Mouse (Mus musculus) intestine, embryonic 14.5 days (tissue): ENCODE results near the gene Mbnl1. TPM values are rescaled to one million over a fixed set of nuclear protein-coding genes. Genes with fewer than 3 reads are reported as not detected.
"Not testable (repeated sequence)": the region's sequence is repeated elsewhere in the genome, so short reads cannot be mapped to it uniquely, and the experiment has no call there.

Experiments used
- ATAC-seq: fragments of 200-750 bp; cut with Nextera tagmentation; replicated peaks from 2 replicates; pipeline ENCODE4 v1.8.0; 2017; ENCODE audit warnings: low read depth, moderate number of reproducible peaks, moderate TSS enrichment, moderate library complexity; ENCODE audit not compliant: low FRiP score, low TSS enrichment
- DNase-seq: peaks from one replicate; pipeline ENCODE4 v3.0.0-alpha.2; 2018; ENCODE audit warnings: low spot score
- H3K27ac ChIP-seq: fragments of 300-500 bp; sonication (generic); 2 replicates; pipeline ENCODE4 v1.5.1; 2014; ENCODE audit warnings: low read depth, mild to moderate bottlenecking, control low read depth
- H3K27me3 ChIP-seq: fragments of 300-500 bp; sonication (generic); replicated peaks from 2 replicates; pipeline ENCODE4 v1.6.1; 2014; ENCODE audit warnings: low read length, control low read depth; ENCODE audit not compliant: control insufficient read depth, insufficient read depth
- H3K36me3 ChIP-seq: fragments of 300-500 bp; sonication (generic); 2 replicates; pipeline ENCODE4 v1.6.1; 2014; ENCODE audit warnings: low read length, control low read depth; ENCODE audit not compliant: control insufficient read depth, insufficient read depth
- H3K4me1 ChIP-seq: fragments of 300-500 bp; sonication (generic); replicated peaks from 2 replicates; pipeline ENCODE4 v1.6.1; 2014; ENCODE audit warnings: low read length, control low read depth, mixed read lengths; ENCODE audit not compliant: control insufficient read depth, insufficient read depth
- H3K4me2 ChIP-seq: fragments of 300-500 bp; sonication (generic); 2 replicates; pipeline ENCODE4 v1.6.1; 2014; ENCODE audit warnings: low read length
- H3K4me3 ChIP-seq: fragments of 300-500 bp; sonication (generic); 2 replicates; pipeline ENCODE4 v1.5.1; 2014; ENCODE audit warnings: low read depth, low read length, control low read depth, mixed read lengths
- H3K9ac ChIP-seq: fragments of 300-500 bp; sonication (generic); 2 replicates; pipeline ENCODE4 v1.6.1; 2014; ENCODE audit warnings: mild to moderate bottlenecking, low read length
- H3K9me3 ChIP-seq: fragments of 300-500 bp; sonication (generic); 2 replicates; pipeline ENCODE4 v1.6.1; 2016; ENCODE audit warnings: low read length, control low read depth; ENCODE audit not compliant: control insufficient read depth
- WGBS: fragments of 180-500 bp; shearing (Covaris S2); extraction: QIAGEN DNeasy Blood & Tissue Kit; methylation state at CpG from one replicate; pipeline ENCODE4 v1.1.7; 2014; 5-methylcytosine and 5-hydroxymethylcytosine counted together
- polyA plus RNA-seq: library from polyadenylated mRNA; unstranded; fragments of >200 nt; fragmentation: Nextera tagmentation; extraction: Ambion mirVana; gene quantifications from 2 replicates; pipeline ENCODE4 v1.2.1, GENCODE M21; 2014

Gene Mbnl1
- polyA plus RNA-seq: 135 and 141 TPM in 2 replicates

- no peaks in the 10 kb centered on the region for H3K27me3 ChIP-seq
- no peak within 1 kb of the TSS for H3K4me3 ChIP-seq
- no peak within 1 kb of the TSS for H3K27ac ChIP-seq
- no peak within 1 kb of the TSS for H3K9ac ChIP-seq
- 44% methylated on average over 5 of the region's 5 CpGs for WGBS
- no peak for DNase-seq
- no peak for ATAC-seq
- no peak within 1 kb of the TSS for H3K4me2 ChIP-seq
- H3K36me3 ChIP-seq: no peaks in the 10 kb centered on the region
- 0 out of 2 replicates have a peak, but pooled peaks cover 3% of the 10 kb centered on the region for H3K4me1 ChIP-seq
- H3K9me3 ChIP-seq: no peaks in the 10 kb centered on the region
Measured at GRCm38 (mm10) chr3:60472681-60473177, at the start of gene Mbnl1. Gene Mbnl1, plus strand, starts transcription at chr3:60472830.

- DNase-seq: no peak
- no peak for ATAC-seq
- WGBS: 78% methylated on average over 1 of the region's 1 CpGs
Measured at GRCm38 (mm10) chr3:60424148-60424547, 48.5 kb upstream of the Mbnl1 start.

GRCm38 (mm10) chr3:60429049-60429448 lies 43.6 kb upstream of the Mbnl1 start:
- 96% methylated on average over 5 of the region's 5 CpGs for WGBS
- ATAC-seq: no peak
- DNase-seq: no peak
- Histone ChIP-seq H3K9me3 (no peaks in the 10 kb centered on the region), H3K4me3 (no peak overlapping the region), H3K9ac (no peak overlapping the region), H3K27ac (no peak overlapping the region), H3K4me2 (no peak overlapping the region), H3K27me3 (no peaks in the 10 kb centered on the region), H3K4me1 (no peaks in the 10 kb centered on the region), H3K36me3 (no peaks in the 10 kb centered on the region)

More at GRCm38 (mm10) chr3:60424148-60424547, 48.5 kb upstream of the Mbnl1 start:
- H3K36me3 ChIP-seq: no peaks in the 10 kb centered on the region
- no peaks in the 10 kb centered on the region for H3K4me1 ChIP-seq
- no peaks in the 10 kb centered on the region for H3K9me3 ChIP-seq
- no peak overlapping the region for H3K4me3 ChIP-seq
- H3K27me3 ChIP-seq: no peaks in the 10 kb centered on the region
- H3K4me2 ChIP-seq: no peak overlapping the region
- no peak overlapping the region for H3K9ac ChIP-seq
- H3K27ac ChIP-seq: no peak overlapping the region

GRCm38 (mm10) chr3:60437254-60437653 lies 35.4 kb upstream of the Mbnl1 start:
- ATAC-seq (no peak), DNase-seq (no peak)
- Histone ChIP-seq H3K9ac (no peak overlapping the region), H3K27me3 (no peaks in the 10 kb centered on the region), H3K4me3 (no peak overlapping the region), H3K4me2 (no peak overlapping the region), H3K9me3 (no peaks in the 10 kb centered on the region), H3K4me1 (0 out of 2 replicates have a peak, but pooled peaks cover 4% of the 10 kb centered on the region), H3K36me3 (no peaks in the 10 kb centered on the region), H3K27ac (no peak overlapping the region)

GRCm38 (mm10) chr3:60437678-60438232 lies 34.9 kb upstream of the Mbnl1 start:
- H3K27ac ChIP-seq: no peak overlapping the region
- no peak overlapping the region for H3K4me3 ChIP-seq
- H3K9me3 ChIP-seq: no peaks in the 10 kb centered on the region
- no peak for DNase-seq
- WGBS: 51% methylated on average over 1 of the region's 1 CpGs
- no peaks in the 10 kb centered on the region for H3K36me3 ChIP-seq
- H3K9ac ChIP-seq: no peak overlapping the region
- no peaks in the 10 kb centered on the region for H3K27me3 ChIP-seq
- no peak for ATAC-seq
- 0 out of 2 replicates have a peak, but pooled peaks cover 4% of the 10 kb centered on the region for H3K4me1 ChIP-seq
- no peak overlapping the region for H3K4me2 ChIP-seq

- Histone ChIP-seq H3K4me1 (0 out of 2 replicates have a peak, but pooled peaks cover 4% of the 10 kb centered on the region), H3K27ac (no peak overlapping the region), H3K4me3 (no peak overlapping the region), H3K9ac (no peak overlapping the region), H3K9me3 (no peaks in the 10 kb centered on the region), H3K36me3 (no peaks in the 10 kb centered on the region), H3K27me3 (no peaks in the 10 kb centered on the region), H3K4me2 (no peak overlapping the region)
- ATAC-seq: no peak
- 94% methylated on average over 1 of the region's 1 CpGs for WGBS
- DNase-seq: no peak
Measured at GRCm38 (mm10) chr3:60438715-60439114, 33.9 kb upstream of the Mbnl1 start.

GRCm38 (mm10) chr3:60461828-60462521 lies 10.7 kb upstream of the Mbnl1 start:
- Histone ChIP-seq H3K27ac (no peak overlapping the region), H3K36me3 (no peaks in the 10 kb centered on the region), H3K27me3 (no peaks in the 10 kb centered on the region), H3K9ac (no peak overlapping the region), H3K9me3 (no peaks in the 10 kb centered on the region), H3K4me1 (no peaks in the 10 kb centered on the region), H3K4me3 (no peak overlapping the region), H3K4me2 (no peak overlapping the region)
- DNase-seq: no peak
- WGBS: 51% methylated on average over 6 of the region's 6 CpGs
- no peak for ATAC-seq

- not testable (repeated sequence) for H3K27me3 ChIP-seq, H3K27ac ChIP-seq, DNase-seq, H3K4me1 ChIP-seq, H3K9ac ChIP-seq, H3K36me3 ChIP-seq, H3K4me3 ChIP-seq, H3K9me3 ChIP-seq, ATAC-seq, H3K4me2 ChIP-seq
- 58% methylated on average over 2 of the region's 3 CpGs for WGBS
Measured at GRCm38 (mm10) chr3:60468667-60469066, 4.0 kb upstream of the Mbnl1 start.
